Mouse (Mus musculus): ENCODE results near the gene Smim11. TPM values are rescaled to one million over a fixed set of nuclear protein-coding genes. Genes with fewer than 3 reads are reported as not detected.

Smim11 gene
- total and polyA plus RNA-seq, 2 experiments from 2014 or later, result 12.3 to 165 TPM

DNA sequence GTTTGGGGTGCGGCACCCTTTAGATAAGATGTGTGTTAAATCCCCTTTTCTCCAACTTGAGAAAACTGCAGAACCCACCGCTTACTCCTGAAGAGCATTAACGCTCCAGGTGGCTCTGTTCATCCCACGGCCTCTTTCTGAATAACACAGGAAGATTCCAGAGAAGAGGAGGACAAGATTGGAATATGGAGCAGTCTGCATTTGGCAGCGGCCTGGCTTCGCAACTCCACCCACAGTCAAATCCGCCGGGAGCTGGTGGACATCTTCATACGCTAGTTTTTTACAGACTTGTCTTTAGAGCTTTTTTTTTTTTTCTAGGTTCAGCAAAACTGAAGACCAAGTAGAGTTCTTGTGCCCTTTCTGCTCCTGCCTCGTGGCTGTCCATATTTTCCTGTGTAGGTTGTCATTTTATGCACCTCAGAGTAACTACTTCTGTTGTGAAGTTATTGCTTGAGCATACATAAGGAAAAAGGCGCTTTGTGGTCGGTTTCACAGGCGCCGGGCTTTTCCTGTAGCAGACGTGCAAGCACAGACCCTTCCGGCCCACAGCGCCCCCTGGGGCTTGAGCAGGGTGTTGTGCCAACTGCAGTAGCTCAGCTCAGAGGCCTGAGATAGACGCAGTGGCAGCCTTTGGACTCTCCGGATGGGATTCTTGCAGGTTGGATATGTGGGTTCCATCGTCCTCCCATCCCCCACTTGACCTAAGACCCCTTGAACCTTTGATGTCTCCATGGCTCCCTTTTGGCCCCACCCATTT lies 18.4 kb downstream of the Smim11 start:
- no peaks in the 10 kb centered on the region for H3K9me3 ChIP-seq (replicated peaks; ENCODE audit: control insufficient read depth, low read length)
- no peak for ATAC-seq (ENCODE audit: insufficient read depth, low read depth)
- no peak overlapping the region for H3K9ac ChIP-seq (replicated peaks; ENCODE audit: low read depth, low read length)
- no peaks in the 10 kb centered on the region for H3K4me1 ChIP-seq (ENCODE audit: control insufficient read depth, insufficient read depth)
- 59% methylated on average over 20 of the region's 20 CpGs for WGBS
- no peaks in the 10 kb centered on the region for H3K27me3 ChIP-seq (ENCODE audit: control insufficient read depth, insufficient read depth, low read length)
- TF ChIP-seq EP300 (IDR thresholded peaks at IDR 0.05; ENCODE audit: low read depth) (no peak), CTCF (IDR thresholded peaks at IDR 0.05; ENCODE audit: low read depth) (peak; percentile 50)
- no peaks in the 10 kb centered on the region for H3K36me3 ChIP-seq (replicated peaks; ENCODE audit: control insufficient read depth, insufficient read depth, low read length)
- H3K4me3 ChIP-seq (ENCODE audit: low read depth, low read length), result no peak overlapping the region
- no peak for DNase-seq (ENCODE audit: low spot score)
- H3K27ac ChIP-seq (ENCODE audit: low read depth), result no peak overlapping the region
- H3K4me2 ChIP-seq (ENCODE audit: low read depth, low read length), result no peak overlapping the region

DNA sequence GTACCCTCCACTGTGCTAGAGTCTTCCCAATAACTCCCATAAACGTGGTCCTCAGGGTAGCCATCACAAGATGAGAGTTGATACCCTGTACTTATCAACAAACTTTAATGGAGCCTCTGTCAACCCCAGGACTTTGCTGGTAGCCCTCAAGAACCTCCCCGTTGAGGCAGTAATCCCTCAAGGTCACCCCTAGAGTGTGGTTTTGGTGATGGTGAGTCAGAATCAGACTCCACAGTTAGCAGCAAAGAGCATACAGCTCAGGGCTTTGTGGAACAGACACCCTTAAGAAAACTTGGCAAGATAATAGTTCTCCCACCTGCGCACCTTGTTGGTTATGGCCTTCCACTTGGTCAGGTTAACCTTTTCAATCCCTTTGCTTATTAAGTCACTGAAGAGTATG lies 19.3 kb downstream of the Smim11 start:
- no peak for ATAC-seq (ENCODE audit: insufficient read depth, low read depth)
- Histone ChIP-seq H3K27ac (ENCODE audit: low read depth) (no peak overlapping the region), H3K4me1 (ENCODE audit: control insufficient read depth, insufficient read depth) (no peaks in the 10 kb centered on the region), H3K4me2 (ENCODE audit: low read depth, low read length) (no peak overlapping the region), H3K36me3 (replicated peaks; ENCODE audit: control insufficient read depth, insufficient read depth, low read length) (no peaks in the 10 kb centered on the region), H3K9me3 (replicated peaks; ENCODE audit: control insufficient read depth, low read length) (no peaks in the 10 kb centered on the region), H3K9ac (replicated peaks; ENCODE audit: low read depth, low read length) (no peak overlapping the region), H3K4me3 (ENCODE audit: low read depth, low read length) (no peak overlapping the region), H3K27me3 (ENCODE audit: control insufficient read depth, insufficient read depth, low read length) (no peaks in the 10 kb centered on the region)
- no peak for DNase-seq (ENCODE audit: low spot score)
- WGBS, result 73% methylated on average over 3 of the region's 3 CpGs
- TF ChIP-seq EP300 (IDR thresholded peaks at IDR 0.05; ENCODE audit: low read depth) (no peak), CTCF (IDR thresholded peaks at IDR 0.05; ENCODE audit: low read depth) (no peak)

DNA sequence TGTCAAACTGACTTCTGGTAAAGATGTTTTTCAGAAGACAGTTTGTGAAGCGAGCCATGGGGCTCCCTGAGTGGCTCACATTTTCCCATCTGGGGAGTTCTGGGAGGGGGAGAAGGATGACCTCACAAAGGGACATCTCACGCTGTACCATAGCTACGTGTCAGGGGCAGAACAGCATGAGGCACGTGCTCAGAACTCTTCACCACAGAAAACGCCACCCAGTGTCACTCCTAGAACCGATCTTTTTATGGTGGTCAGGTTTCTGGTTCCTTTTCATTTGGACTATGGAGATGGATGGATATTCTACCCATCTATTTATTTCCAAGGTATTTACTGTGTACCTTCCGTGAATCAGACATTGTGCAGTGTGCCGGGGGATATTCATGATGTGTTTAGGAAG lies 20.3 kb downstream of the Smim11 start, which contains the start of gene Fam243:
Fam243 (minus strand) TSS at position 101 of the 400 bp plus-strand sequence.
- Histone ChIP-seq H3K27me3 (ENCODE audit: control insufficient read depth, insufficient read depth, low read length) (no peaks in the 10 kb centered on the region), H3K9me3 (replicated peaks; ENCODE audit: control insufficient read depth, low read length) (no peaks in the 10 kb centered on the region), H3K4me3 (ENCODE audit: low read depth, low read length) (no peak within 1 kb of the TSS), H3K4me1 (ENCODE audit: control insufficient read depth, insufficient read depth) (no peaks in the 10 kb centered on the region), H3K9ac (replicated peaks; ENCODE audit: low read depth, low read length) (no peak within 1 kb of the TSS), H3K4me2 (ENCODE audit: low read depth, low read length) (no peak within 1 kb of the TSS), H3K27ac (ENCODE audit: low read depth) (no peak within 1 kb of the TSS), H3K36me3 (replicated peaks; ENCODE audit: control insufficient read depth, insufficient read depth, low read length) (no peaks in the 10 kb centered on the region)
- TF ChIP-seq CTCF (IDR thresholded peaks at IDR 0.05; ENCODE audit: low read depth), result no peak
- TF ChIP-seq EP300 (IDR thresholded peaks at IDR 0.05; ENCODE audit: low read depth), result no peak
- 87% methylated on average over 8 of the region's 8 CpGs for WGBS
- no peak for DNase-seq (ENCODE audit: low spot score)
- ATAC-seq (ENCODE audit: insufficient read depth, low read depth), result no peak

DNA sequence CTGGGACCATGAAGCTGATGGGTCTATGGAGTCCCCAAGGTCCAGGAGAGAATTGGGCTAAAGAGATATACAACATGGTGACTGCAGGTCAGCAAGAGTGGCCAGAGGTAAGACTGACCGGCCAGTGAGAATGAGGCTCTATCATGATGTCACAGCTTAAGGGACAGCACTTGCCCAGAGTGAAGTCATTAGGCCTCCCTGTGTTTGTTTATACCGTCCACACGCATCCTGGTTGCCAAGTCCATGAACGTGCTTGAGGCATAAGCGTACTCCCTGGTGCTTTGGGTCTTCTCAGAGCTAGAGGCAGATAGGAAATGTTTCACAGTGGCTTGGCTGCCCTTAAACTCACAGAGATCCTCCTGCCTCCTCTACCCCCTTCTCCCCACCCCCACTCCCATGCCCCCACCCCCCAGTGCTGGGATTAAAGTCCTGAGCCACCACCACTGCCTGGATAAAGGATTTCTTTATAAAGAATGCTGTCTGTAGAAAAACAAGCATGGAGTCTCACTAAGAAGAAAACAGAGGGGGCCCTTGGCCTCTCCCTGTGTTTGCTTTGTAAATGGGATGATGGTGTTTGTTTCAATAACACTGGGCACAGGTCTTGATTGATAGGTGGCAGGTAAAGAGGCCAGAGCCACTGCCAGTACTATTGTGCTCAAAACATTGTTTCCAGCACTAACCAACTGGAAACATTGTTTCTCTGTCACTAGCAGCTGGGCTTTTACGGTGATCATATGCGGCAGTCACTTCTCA lies 23.4 kb downstream of the Smim11 start:
- no peak for ATAC-seq (ENCODE audit: insufficient read depth, low read depth)
- Histone ChIP-seq H3K9me3 (replicated peaks; ENCODE audit: control insufficient read depth, low read length) (no peaks in the 10 kb centered on the region), H3K4me3 (ENCODE audit: low read depth, low read length) (no peak overlapping the region), H3K4me1 (ENCODE audit: control insufficient read depth, insufficient read depth) (no peaks in the 10 kb centered on the region), H3K27ac (ENCODE audit: low read depth) (no peak overlapping the region), H3K27me3 (ENCODE audit: control insufficient read depth, insufficient read depth, low read length) (no peaks in the 10 kb centered on the region), H3K4me2 (ENCODE audit: low read depth, low read length) (no peak overlapping the region), H3K9ac (replicated peaks; ENCODE audit: low read depth, low read length) (no peak overlapping the region), H3K36me3 (replicated peaks; ENCODE audit: control insufficient read depth, insufficient read depth, low read length) (no peaks in the 10 kb centered on the region)
- TF ChIP-seq EP300 (IDR thresholded peaks at IDR 0.05; ENCODE audit: low read depth), result no peak
- TF ChIP-seq CTCF (IDR thresholded peaks at IDR 0.05; ENCODE audit: low read depth), result no peak
- WGBS, result 60% methylated on average over 7 of the region's 7 CpGs
- no peak for DNase-seq (ENCODE audit: low spot score)

DNA sequence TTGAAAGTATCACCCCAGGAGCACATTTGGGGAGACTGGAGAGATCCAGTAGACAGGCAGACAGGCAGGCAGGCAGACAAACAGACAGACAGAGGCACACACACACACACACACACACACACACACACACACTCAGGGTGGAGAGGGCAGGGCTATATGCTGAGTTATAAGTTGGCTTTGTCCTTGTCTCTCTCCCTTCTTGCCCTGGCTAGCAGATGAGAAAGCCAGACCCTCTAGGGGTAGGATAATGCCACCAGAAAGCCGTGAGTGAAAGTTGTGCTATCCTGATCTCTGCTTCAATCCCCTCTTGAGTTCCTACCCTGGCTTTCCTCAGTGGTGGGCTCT lies 23.9 kb downstream of the Smim11 start:
- H3K4me3 ChIP-seq (ENCODE audit: low read depth, low read length), result no peak overlapping the region
- H3K9ac ChIP-seq (replicated peaks; ENCODE audit: low read depth, low read length), result no peak overlapping the region
- no peaks in the 10 kb centered on the region for H3K4me1 ChIP-seq (ENCODE audit: control insufficient read depth, insufficient read depth)
- no peak for TF ChIP-seq EP300 (IDR thresholded peaks at IDR 0.05; ENCODE audit: low read depth)
- no peak for TF ChIP-seq CTCF (IDR thresholded peaks at IDR 0.05; ENCODE audit: low read depth)
- no peaks in the 10 kb centered on the region for H3K27me3 ChIP-seq (ENCODE audit: control insufficient read depth, insufficient read depth, low read length)
- ATAC-seq (ENCODE audit: insufficient read depth, low read depth) (no peak), DNase-seq (ENCODE audit: low spot score) (no peak)
- no peaks in the 10 kb centered on the region for H3K36me3 ChIP-seq (replicated peaks; ENCODE audit: control insufficient read depth, insufficient read depth, low read length)
- 43% methylated on average over 1 of the region's 1 CpGs for WGBS
- H3K4me2 ChIP-seq (ENCODE audit: low read depth, low read length), result no peak overlapping the region
- no peak overlapping the region for H3K27ac ChIP-seq (ENCODE audit: low read depth)
- no peaks in the 10 kb centered on the region for H3K9me3 ChIP-seq (replicated peaks; ENCODE audit: control insufficient read depth, low read length)

All from heart, postnatal 0 days (tissue).